Mouse (Mus musculus) bone marrow macrophage, adult 2 months (primary cell): ENCODE results near the gene Tagap. TPM values are rescaled to one million over a fixed set of nuclear protein-coding genes. Genes with fewer than 3 reads are reported as not detected.

Experiments used
- H3K27ac ChIP-seq: 2 replicates; pipeline ENCODE4 v1.5.1; 2012; ENCODE audit warnings: low read depth, low read length; ENCODE audit not compliant: insufficient read depth
- H3K4me1 ChIP-seq: 2 replicates; pipeline ENCODE4 v1.6.1; 2012; ENCODE audit warnings: low read length; ENCODE audit not compliant: control insufficient read depth, insufficient read depth
- H3K4me3 ChIP-seq: 2 replicates; pipeline ENCODE4 v1.5.1; 2012; ENCODE audit warnings: mild to moderate bottlenecking, low read length, moderate library complexity; ENCODE audit not compliant: insufficient read depth
- CTCF ChIP-seq: IDR thresholded peaks from 2 replicates; pipeline ENCODE4 v1.5.1; 2012; ENCODE audit warnings: low read depth, mild to moderate bottlenecking, low read length, moderate library complexity
- POLR2A ChIP-seq: IDR thresholded peaks from 2 replicates; pipeline ENCODE4 v1.6.1; 2012; ENCODE audit warnings: mild to moderate bottlenecking, low read depth, low read length, borderline replicate concordance
- polyA plus RNA-seq: library from polyadenylated mRNA; stranded (reverse); fragments of >200 nt; gene quantifications from 2 replicates; pipeline ENCODE4 v1.2.4, GENCODE M21; 2012; ENCODE audit not compliant: missing spikeins, insufficient read depth, insufficient read length

Gene Tagap
- polyA plus RNA-seq, 1 experiment = 11.4 TPM

DNA sequence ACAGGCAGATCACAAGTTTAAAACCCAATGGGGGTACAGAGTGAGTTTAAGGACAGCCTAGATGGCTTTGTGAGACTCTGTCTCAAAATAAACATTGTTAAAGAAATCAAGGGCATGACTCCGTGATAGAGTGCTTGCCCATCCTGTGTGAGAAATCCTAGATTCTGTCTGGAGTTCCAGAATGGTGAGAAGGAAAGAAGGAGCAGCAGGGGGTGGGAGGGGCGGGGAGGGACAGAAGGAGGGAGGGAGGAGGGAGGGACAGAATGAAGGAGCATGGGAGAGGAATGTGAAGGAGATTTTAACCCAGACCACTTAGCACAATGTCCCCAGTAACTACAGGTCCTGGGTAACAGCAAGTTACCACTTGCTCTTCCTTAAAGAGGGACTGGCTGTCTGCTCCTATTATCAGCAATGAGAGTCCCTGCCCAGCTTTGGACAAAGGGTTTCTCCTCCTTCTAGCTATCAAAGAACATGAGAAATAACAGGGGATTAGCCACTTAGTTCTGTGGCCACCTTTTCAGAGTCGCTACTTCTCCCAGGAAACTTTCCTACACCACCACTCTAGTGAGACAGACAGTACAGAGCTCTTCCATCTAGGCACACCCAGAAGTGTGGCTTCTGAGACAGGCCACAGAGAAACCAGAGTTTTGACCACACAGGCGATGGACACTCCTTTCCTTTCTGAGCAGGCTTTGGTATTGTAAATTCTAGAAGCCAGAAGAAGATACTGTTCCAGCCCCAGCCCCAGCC, 19.7 kb upstream of the Tagap start:
- Histone ChIP-seq H3K4me3 (no peak overlapping the region), H3K27ac (no peak overlapping the region), H3K4me1 (peaks cover 17% of the 10 kb centered on the region)
- TF ChIP-seq POLR2A (no peak), CTCF (no peak)

DNA sequence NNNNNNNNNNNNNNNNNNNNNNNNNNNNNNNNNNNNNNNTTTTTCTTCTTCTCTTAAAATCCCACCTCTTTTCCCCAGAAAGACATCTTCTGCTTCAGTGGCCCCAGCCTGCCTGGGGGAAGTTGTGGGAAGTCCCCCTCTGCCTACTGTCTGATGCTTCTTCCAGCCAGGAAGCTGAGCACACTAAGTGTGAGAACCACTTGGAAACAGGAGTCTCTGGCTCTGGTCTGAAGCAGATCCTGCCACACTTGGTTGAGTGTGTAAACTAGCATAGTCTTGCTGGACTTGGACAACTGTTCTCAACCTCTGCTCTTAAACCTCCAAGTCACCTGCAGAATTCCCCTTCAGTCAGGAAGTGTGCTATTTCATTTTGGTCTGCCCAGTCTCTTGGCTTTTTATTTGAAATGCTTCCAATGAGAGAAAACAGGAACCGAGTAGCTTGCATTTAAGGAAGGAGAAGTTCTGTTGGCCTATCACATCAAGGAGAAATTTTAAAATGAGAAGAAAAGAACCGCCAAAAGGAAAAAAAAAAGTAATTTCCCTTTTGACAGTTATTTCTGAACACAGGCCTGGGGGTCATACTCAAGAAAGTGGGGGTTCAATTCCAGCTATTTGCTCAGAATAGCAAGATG, 11.1 kb upstream of the Tagap start:
- H3K27ac ChIP-seq = peak overlapping the region; percentile 98
- peaks cover 45% of the 10 kb centered on the region for H3K4me1 ChIP-seq
- H3K4me3 ChIP-seq = peak overlapping the region; percentile 26
- TF ChIP-seq POLR2A = no peak
- no peak for TF ChIP-seq CTCF

DNA sequence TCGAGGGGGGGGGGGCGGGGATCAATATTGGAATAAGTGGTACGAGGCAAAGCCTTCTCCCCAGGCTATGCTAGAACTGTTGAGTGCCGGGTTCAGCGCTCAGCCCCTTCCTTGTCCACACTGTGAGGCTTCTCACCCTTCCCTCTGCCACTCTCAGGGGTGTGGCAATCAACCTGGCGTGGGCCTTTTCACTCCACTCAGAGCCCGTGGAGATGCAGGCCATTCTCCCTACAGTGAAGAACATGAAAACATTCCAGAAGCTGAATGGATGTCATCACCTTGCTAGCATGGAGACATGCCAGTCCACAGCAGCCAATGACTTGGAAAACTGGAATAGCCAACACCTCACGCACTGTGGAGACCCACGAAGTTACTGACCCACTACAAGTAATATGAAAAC, 10.0 kb upstream of the Tagap start:
- no peak for TF ChIP-seq POLR2A
- TF ChIP-seq CTCF = no peak
- Histone ChIP-seq H3K4me1 (peaks cover 45% of the 10 kb centered on the region), H3K27ac (0 out of 2 replicates have a peak overlapping the region, but pooled peaks have one; percentile 1), H3K4me3 (no peak overlapping the region)

DNA sequence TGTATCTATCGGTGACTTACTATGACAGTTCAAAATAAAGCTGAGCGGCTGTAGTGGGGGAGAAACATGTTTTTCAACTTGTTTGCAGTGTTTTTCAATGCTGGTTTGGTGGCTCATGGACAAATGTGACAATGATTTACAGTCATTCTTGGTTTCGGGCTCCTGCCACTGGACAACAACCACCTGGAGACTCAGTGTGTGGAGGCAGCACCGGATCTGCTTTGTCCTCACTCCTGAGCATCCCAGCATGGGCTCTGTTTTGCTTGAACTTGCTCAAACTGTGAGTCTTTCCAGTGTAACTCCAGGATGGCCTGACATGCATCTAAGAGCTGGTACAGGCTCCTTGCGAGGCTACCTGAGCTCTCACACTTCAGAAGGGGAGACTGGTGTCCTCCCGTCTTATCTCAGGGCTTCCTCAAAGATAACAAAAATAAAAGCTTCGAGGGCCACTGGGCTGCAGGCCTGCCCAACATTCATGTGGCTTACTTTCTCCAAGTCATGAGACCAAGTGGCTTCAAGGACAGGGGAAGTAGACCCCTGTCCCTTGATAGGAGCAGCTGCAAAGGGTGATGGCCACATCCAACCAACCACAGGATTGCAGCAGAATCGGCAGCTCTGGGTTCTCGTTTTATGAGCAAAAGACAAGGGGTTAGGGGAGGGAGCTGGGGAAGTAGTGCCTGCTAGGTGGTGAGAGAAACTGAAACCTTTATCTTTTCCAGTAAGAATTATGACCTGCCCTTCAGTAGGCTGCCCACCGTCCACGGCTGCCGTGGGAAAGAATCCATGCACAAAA, 8.8 kb upstream of the Tagap start:
- peak overlapping the region; percentile 93 for H3K27ac ChIP-seq
- TF ChIP-seq CTCF = no peak
- H3K4me1 ChIP-seq = peaks cover 45% of the 10 kb centered on the region
- no peak overlapping the region for H3K4me3 ChIP-seq

DNA sequence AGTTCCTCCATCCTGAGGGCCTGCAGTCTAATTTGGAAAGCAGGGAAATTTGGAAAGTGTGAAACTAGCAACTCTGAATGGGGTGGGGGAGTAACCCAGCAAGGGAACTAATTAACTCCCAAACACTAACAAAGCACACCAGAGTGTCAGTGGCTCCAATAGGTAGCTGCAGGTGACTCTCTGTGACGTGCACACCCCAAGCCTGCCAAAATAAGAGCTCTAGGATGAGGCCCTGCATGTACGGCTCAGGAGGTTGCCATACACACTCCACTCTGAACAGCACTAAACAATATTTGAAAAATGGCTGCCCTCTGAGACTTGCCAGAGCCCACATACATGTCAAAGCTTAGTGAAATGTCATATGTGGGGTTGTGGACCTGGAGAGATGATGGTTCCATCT, 7.4 kb upstream of the Tagap start:
- TF ChIP-seq CTCF (no peak), POLR2A (no peak)
- Histone ChIP-seq H3K4me3 (no peak overlapping the region), H3K4me1 (peaks cover 45% of the 10 kb centered on the region), H3K27ac (no peak overlapping the region)

DNA sequence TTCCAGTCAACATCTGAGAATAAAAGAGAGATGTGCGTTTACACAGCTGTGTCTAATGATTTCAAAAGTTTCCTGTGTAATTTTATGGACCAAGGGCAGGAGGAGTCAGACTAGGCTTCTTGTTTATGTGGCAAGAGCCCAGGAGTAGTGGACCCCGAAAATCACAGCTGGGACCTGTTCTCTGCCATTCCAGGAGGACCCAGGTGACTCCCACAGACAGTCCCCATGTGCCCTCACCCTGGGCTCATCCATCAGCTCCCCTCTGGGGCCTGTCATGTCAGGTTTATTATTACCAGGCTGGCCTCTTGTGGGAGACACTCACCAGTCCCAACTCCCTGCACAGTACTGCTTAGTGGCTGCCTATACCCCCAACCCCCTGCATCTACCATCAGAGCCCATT, 6.6 kb upstream of the Tagap start:
- Histone ChIP-seq H3K27ac (no peak overlapping the region), H3K4me3 (no peak overlapping the region), H3K4me1 (peaks cover 40% of the 10 kb centered on the region)
- TF ChIP-seq CTCF = no peak

DNA sequence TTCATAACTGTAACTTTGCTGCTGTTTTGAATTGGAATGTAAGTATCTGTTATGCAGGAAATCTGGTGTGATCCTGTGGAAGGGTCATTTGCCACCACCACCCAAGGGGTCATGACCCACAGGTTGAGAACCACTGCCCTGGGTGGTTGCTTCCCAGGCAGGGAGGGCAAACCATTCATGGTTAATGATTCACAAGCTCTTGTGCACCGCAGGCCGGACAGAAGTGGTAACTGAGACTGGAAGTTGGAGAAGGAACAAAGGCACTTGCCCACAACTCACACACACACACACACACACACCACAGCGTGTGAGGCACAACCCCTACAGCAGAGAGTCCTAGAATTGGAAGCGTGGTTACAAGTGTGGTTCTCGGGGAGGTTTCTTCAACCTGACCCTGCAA, 3.2 kb upstream of the Tagap start:
- peaks cover 19% of the 10 kb centered on the region for H3K4me1 ChIP-seq
- no peak for TF ChIP-seq POLR2A
- no peak for TF ChIP-seq CTCF
- H3K4me3 ChIP-seq = no peak overlapping the region
- H3K27ac ChIP-seq = no peak overlapping the region

DNA sequence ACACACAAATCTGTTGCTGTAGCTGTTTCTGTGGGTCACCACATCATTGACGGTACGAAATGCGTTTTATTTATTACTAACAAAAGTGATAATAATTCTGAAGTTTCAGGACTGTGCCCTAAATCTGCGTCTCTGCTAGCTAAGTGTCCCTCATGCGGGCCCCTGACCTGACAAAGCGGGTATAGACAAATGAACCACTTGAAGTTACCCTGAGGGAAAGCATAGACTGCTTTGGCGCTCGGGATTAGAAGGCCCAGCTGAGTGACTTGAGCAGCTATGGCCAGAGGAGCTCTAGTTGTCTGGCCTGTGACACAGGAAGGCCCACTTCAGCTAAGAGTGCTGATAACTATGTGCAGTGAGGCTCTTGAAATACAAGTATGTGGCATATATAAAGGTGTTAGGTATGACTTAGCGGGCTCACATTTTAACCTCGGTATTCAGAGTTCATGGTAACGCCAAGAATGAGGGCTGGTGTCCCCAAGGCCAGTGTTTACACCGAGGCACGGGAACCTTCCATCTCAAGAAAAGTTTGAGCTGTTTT, 1.5 kb upstream of the Tagap start:
- H3K27ac ChIP-seq = no peak overlapping the region
- no peak for TF ChIP-seq POLR2A
- TF ChIP-seq CTCF = no peak
- H3K4me3 ChIP-seq = no peak overlapping the region
- H3K4me1 ChIP-seq = peaks cover 12% of the 10 kb centered on the region

DNA sequence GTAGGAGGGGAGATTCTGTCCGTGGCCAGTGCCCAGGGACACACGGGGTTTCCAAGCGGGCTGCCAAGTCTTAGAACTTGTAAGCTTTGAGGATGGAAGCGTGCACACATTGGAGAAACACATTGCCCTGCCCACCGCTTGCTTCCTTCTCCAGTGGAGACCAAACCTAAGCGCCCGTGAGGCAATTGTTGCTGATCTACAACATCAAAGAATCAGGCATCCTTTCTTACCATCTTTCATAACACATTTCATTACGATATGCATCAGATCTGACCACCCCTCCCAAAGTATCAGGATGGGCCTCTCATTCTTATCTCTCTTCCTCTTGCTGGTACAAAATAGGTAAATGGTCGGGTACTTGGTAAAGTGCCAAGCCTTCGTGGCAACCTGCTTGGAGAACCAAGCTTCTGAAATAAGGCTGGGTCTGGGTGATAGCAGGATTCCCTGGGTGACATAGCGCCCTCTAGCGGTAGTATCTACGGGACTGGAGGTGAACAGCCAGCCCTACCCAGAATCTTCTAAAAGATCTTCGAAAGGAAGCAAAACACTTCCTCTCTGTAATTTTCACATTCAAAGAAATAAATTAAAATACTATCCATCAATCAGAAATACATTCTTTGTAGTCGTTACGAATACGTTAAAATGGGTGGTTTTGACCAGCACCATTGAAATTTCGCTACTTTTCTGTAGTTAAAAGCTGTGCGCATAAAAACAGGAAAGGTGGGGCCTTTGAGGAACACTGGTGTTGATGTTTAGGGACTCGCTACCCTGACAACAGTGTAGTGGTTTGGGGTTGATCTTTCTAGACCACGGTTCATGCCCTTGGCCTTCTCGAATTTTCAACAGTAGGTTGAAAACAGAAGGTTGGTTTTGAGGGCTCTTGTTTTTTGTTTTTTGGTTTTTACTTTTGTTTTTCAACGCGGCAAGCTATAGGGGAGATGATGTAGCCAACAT, 2.1 kb downstream of the Tagap start:
- H3K27ac ChIP-seq = peak overlapping the region; percentile 8; the same call in 1 of the 2 replicates
- TF ChIP-seq POLR2A = no peak
- TF ChIP-seq CTCF = peak; percentile 93
- peaks cover 24% of the 10 kb centered on the region for H3K4me1 ChIP-seq
- H3K4me3 ChIP-seq = peak overlapping the region; percentile 32
